Mouse (Mus musculus) lung, postnatal 10 days (tissue): ENCODE results near the gene Iqck.

Source experiments
- DNase-seq: peaks from one replicate; pipeline ENCODE4 v3.0.0; 2021

Iqck gene

DNA sequence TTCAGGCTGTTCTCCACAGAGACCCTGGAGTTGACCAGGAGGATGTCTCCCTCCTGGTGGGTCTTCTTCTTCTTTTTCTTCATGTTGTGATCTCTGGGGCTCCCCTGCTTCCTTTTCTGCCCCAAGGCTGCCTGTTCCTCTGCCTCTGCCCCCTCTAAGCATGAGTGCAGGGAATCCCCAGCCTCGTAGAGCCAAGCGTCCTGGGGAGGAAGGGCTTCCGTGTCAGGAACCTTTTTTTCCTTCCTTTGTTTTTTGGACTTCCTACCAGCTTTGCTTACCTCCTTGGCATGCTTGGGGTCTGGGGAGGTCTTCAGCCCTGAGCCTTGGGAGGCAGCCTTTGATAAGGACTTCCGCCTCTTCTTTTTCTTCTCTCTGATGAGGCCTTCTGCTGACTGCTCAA is 2.9 kb upstream of the Iqck start:
- no peak for DNase-seq

DNA sequence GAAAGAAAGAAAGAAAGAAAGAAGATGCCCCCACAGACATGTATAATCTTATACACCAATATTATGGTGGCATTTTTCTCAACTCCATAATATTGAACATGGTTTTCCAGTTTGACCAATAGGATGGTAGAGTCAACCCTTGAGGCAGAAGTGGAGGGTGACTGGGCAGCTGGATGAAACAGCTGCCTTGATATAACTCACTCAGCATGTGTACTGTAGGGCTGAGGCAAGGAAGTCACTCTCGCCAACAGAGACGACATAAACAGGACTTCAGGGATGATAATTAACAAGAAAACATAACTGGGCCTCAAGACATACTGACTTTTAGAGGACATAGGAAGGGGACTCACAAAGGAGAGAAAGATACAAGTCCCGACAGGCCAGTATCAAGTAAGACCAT is 946 bp upstream of the Iqck start:
- DNase-seq: no peak

DNA sequence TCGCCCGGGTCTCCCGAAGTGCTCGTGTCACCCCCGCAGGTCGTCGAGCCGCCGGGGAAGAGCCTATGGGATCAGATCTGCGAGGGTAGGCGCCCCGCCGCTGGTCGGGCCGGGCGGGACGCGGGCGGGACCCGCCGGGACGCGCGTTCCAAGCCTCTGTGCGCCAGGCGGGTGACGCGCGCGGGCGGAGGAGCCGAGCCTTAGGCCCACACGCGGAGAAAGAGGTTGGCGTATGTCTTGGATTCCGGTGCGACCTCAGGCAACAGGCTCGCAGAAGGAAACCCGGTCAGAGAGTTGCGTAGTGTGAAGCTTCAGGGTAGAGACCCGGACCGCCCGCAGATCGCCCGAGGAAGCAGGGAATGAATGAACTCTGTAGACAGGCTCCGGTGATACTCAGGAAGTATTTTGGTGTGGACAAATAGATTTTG is 339 bp downstream of the Iqck start, which contains the start of gene Knop1:
Knop1 (minus strand) TSS at position 378 of the 428 bp plus-strand sequence.
- DNase-seq: no peak

DNA sequence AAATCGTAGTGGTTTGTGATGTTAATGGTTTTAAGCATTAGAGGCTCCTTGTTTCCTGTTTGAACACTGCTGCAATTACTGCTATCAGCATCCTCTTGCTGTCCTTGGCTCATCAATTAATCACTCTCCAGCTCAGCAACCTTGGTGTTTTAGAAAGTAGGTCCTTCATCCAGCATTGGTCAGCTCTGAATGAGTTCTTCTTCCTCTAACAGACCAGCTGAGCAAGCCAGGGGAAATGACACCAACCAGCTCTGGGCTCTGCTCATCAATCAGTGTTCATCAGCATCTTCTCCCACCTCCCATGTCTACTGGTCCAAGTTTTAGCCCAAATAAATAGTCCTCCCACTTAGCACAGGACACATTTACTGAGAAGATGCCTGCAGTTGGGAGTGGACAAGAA is 3.1 kb downstream of the Iqck start:
- DNase-seq: no peak

DNA sequence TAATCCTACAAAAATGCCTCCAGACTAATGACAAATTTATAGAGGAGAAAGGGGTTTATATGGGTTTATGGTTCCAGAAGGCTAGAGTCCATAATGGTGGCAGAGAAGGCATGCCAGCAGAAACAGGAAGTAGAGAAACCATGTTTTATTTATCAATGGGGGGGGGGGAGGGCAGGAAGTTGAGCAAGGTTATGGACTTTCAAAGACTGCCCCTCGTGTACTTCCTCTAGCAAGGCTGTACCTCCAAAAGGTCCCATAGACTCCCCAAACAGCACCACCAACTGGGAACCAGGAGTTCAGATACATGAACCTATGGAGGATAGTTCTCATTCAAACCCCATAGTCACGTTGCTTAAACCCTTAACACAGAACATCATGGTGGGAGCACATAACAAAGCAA is 9.8 kb downstream of the Iqck start:
- DNase-seq: no peak

DNA sequence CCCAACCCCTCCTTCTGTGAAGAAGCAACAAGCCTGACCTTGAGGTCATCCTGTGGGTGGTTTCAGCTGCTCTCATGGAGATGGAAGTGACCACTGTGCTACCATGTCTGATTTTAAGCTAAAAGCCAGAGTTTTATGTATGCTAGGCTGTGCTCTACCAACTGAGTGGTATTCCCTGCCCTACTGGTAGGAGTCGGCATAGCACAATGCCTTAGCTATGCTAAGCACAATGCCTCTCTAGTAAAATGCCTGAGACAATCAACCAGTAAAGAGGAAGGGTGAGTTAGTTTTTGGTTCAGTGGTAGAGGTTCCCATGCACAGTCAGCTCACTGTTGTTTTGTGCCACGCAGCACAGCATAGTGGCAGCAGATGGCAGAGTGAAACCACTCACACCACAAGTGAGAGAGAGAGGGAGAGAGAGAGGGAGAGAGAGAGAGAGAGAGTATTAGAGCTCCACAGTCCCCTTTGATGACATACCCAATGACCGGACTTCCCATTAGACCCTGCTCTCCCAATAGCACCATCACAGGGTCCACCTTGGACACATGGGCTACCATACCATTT is 24.0 kb downstream of the Iqck start:
- DNase-seq: no peak

DNA sequence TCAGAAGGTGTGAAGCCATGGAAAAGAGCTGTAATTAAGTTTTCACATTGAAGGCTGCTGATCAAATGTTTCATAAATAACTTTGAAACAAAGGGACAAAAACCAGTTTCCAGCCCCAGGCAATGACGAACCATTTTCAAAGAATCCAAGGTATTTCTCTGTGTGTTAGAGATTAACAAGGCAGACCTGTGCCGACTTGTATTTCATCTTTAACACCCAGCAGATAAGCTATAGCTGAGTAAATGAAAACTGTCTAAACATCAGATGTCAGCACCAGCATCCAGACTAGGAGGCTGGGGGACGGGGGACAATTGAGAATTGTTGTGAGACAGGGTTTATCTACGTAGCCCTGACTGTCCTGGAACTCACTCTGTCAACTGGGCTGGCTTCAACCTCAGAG is 28.4 kb downstream of the Iqck start:
- no peak for DNase-seq

DNA sequence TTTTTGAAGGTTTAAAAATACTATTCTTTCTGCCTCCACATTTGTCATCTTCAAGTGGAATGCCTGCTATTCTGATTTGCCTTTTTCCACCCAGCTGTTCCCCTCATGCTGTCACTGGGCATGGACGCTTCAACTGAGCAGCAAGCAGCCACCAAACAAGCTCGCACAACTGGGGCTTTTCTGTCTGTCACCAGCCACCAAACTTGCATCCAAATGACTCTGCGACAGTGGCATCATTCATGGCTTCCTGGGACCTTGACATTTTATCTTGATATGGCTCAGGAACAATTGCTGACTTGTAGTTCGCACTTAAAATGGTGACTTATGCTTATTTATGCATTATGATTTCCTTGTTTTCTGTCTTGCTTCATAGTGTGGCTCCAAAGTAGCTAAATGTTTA is 29.4 kb downstream of the Iqck start:
- DNase-seq: no peak

DNA sequence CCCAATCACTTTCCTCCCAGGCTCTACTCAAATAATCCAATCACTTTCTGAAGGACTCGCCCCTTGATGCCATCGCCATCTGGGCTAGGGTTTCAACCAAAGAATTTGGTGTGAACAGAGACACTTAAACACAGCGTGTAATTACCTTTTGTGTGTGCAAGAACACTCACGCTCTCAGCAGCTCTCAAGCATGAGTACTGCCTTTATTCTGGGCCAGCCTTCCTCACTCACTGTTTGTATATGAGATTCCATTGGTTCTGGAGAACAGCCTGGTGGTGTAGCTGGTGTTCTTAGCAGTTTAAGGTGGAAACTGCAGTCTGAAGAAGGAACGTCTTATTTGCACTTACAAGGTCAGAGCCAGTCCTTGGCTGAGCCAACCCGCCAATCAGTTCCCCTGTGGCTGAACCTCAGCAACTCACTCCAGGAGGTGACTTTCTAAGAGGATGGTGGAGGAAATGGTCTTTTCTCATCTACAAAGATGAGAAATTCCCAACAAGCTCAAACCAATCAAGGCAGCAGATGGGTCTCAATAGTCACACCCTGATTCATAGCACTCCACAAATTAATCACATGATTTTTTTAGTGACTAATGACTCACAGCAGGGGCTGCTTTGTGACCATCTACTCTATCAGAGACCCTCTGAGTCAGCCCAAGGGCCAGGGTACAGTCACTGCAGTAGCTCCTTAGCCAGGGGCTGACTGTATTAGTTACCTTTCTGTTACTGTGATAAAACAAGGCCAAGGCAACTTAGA is 31.9 kb downstream of the Iqck start:
- no peak for DNase-seq

DNA sequence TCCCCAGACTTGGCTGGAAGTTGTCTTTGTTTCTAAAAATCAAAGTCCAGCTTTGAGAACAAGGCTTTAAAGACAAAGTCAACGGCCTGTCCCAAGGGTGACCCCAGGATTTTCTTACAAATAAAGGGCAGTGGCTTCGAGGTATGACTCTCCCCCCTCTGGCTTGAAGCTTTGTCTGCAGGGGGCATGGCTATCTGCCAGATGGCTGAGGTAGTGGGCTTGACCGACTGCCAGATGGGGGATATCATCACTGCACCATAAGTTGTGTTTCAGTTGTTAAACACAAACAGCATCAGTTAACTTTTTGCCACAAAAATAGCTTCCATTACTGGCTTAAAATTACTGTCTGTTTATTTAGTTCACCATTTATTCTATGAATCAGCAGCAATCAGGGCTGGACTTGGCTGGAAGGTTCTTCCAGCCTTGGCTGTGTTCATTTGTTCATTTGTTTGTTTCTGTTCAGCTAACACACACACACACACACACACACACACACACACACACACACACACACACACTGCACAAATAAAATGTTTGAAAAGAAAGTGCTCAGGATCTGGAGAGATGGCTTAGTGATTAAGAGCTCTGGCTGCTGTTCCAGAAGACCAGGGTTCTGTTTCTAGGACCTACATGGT is 33.6 kb downstream of the Iqck start:
- DNase-seq: peak; percentile 18

DNA sequence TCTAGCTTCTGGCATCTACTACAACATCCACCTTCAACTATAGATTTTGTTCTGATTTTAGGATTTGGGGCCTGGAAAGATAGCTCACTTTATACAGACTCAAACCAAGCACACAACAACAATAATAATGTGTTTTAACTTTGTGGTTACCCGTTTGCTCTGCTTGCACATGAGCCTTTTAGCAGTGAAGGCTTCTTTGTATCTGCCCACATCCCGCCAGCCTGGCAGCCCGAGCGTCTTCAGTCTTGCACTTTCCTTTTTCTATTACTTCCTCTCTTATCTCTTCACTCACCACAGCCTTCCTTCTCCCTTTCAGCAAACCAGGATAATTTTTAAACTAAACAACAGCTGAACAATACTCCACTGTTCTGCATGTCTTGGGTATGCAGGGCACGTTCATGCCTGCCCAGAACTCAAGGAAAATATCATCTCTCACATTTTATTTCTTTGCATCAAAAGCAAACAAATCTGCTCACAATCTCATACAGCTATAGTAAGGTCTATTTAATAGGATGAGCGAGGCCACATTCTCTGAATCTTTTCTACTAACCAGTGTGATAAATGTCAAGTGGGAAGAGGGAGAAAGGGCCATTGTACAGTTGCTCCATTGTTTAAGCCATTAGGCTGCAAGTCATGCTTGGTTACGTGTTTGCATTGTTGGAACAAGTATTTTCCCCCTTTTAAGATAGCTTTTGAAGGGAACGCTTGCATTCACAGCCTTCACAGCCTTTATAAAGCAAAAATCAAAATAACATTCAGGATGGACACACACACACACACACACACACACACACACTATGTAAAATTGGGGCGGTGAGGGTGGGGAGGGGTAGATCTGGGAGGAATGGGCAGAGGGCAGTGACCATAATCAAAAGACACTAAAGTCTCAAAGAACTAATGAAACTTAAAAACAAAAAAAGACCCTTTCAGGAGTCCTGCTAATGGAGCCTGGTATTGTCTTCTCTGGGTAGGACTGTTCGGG is 40.2 kb downstream of the Iqck start:
- no peak for DNase-seq

DNA sequence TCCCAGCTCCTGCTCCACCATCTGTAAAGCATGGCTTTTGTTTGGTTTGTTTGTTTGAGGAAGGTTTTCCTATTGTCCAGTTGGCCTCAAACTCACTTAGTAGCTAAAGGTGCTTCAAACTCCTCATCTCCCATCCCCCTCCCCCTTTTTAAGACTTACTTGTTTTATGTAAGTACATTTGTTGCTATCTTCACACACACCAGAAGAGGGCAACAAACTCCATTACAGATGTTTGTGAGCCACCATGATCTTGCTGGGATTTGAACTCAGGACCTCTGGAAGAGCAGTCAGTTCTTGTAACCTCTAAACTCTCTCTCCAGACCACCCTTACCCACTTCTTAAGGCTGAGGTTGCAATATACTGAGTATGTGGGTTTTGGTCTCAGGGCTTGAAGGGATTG is 42.5 kb downstream of the Iqck start:
- no peak for DNase-seq

DNA sequence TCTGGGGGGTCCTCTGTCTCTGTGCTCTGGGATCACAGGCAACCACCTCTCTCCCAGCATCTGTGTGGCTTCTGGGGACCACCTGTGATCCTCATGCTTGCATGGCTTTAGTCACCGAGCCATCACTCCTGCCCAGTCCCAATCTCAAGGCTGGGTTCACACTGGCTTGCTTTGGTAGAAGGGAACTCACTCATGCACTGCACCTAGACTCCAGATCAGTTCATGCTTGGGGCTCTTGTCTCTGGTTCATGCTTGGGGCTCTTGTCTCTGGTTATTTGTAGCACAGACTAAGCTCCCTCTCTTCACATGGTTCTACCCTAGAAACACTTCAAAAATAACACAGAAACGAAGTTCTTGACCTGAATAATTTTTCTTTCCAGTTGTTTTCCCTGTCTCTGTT is 44.5 kb downstream of the Iqck start:
- no peak for DNase-seq

DNA sequence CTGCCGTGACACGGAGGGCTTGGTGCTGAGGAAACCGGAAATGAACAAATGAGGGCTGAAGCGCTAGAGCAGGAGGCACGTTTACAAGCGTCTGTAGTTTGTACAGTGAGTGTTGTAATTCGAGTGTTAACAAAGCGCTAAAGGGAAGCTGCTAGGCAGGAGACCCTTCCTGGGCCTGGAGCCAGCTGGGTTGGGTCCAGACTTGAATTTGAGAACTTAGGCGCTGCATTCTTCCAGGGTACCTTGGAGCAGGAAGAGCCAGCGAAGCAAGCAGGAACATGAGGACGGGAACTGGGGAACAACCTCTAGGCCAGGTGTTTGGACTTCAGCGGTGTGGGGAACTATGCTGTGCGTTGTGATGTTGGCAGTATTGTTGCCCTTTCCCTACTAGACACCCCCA is 47.4 kb downstream of the Iqck start:
- DNase-seq: peak; percentile 60

DNA sequence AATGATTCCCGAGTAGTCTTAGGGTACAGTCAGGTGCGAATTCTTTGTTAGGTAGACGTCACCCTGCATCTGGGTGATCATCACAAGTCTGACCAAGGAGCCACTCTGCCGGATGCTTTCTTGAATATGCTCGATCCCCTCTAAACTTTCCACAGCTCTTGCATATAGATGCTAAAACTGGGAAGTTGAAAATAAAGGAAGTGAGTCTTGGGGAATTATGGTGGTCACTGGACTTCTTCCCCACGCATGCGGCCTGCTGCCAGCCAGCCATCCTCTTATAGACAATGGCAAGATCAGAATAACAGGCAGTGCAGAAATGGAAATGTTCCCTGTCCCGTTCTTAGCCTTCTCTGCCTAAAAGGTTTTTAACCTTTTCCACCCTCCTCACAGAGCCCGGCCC is 48.3 kb downstream of the Iqck start:
- no peak for DNase-seq

DNA sequence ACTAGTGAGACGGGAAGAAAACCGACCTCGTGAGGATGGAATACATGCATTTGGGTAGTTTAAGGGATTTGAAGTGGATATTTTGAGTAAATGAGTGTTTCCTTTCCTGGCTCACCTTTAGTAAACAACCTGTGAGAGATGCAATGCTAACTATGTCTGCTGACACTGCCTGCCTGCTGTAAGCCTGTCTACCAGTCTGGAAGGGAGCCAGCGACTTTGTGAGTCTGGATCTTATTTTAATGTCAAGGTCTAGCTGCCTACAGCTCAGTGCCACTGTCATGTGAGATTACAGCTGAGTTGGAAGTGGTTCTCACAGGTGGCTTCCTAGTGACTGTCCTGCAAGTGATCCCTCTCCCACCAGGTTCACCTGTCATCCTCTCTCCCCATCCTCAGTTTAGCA is 49.0 kb downstream of the Iqck start:
- DNase-seq: no peak

DNA sequence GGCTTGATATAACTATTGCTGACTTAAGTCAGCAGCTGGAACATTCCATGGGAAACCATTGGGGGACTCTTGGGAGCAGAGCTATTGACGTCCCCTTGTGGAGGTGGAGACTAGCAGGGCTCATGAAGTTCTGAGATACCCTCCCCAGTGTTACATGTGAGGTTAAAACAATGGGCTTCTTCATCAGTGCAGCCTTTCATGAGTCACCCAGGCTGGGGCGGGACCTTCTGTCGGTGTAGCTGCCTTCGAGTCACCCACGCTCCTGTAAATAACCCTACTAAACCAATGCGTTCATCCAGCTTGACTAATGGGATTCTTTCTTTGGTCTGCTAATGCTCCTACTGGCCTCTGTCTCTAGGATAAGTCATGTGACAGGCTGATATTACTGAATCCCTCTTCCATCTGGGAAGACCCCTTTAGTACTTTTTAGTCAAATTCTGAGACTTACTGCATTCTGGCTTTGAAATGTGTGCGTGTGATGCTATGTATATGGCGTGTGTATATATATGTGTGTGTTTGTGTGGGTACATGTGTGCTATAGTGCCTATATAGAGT is 53.5 kb downstream of the Iqck start:
- DNase-seq: no peak

DNA sequence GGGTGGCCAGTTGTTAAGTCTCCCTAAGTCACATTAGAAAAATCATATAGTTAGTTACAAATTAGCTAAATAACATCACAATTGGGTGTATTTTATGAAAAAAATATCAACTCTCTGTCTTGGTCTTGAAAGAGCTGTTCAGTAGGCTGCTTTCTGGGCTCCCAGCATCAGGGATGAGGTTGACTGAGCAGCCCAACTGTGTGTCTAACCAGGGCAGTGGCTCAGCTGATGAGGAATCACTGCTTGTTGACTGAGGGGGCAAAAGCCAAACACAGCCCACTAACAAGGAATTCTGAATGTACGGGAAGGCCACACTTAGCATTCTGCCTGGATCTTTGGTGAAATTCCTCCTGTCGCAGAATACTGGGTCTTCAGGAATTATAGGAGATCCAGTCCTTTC is 54.9 kb downstream of the Iqck start:
- DNase-seq: no peak

DNA sequence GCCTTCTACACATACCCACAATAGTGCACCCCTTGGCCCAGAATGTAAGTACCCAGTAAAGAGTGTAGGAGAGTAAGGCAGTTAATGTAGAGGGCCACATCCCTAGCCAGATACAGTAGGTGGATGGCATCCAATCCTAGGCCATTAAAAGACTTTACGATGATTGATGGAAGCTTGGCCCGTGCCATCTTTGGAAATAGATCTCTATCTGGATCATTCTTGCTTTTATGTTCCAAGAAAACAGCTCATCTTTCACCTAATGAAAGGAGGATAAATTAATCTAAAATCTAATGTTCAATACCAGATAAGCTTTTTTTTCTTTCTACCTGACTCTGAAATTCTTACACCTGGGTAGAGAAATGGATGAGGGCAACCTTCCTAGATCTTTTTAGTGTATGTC is 55.6 kb downstream of the Iqck start:
- no peak for DNase-seq

DNA sequence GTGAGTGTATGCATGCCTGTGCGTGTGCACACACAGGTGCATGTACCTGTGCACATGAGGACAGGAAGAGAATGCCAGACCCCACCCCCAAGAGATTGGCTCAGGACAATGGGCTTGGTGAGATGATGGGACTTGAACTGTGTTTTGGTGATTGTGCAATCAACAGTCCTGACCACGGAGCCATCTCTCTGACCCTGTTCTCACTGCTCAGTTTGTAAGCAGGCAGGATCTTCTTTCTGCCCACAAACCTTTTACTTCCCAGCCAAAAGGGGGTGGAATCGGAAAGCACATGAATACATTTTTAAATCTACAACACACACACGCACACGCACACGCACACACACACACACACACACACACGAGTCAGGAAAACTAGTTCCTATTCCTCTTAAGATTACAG is 56.0 kb downstream of the Iqck start:
- no peak for DNase-seq

DNA sequence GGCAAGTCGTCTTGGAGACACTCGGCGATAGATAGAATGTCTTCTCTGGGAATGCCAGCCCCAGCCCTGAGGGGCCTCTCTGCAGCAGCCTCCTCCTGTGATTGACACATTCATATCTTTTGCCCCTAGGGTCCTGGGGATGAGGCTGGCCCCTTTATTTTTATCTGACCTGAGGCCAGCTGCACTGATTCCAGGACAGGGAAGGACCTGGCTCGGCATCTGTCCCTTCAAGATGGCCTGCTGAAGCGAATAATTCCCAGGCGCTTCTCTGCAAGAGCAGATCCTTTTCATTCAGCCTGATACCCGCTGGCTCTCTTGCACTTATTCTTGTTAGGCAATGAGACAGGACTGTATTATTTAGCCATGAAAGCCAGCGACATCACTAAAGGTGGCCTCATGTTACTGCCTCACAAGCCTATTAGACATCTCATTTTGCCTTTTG is 56.5 kb downstream of the Iqck start:
- DNase-seq: no peak

DNA sequence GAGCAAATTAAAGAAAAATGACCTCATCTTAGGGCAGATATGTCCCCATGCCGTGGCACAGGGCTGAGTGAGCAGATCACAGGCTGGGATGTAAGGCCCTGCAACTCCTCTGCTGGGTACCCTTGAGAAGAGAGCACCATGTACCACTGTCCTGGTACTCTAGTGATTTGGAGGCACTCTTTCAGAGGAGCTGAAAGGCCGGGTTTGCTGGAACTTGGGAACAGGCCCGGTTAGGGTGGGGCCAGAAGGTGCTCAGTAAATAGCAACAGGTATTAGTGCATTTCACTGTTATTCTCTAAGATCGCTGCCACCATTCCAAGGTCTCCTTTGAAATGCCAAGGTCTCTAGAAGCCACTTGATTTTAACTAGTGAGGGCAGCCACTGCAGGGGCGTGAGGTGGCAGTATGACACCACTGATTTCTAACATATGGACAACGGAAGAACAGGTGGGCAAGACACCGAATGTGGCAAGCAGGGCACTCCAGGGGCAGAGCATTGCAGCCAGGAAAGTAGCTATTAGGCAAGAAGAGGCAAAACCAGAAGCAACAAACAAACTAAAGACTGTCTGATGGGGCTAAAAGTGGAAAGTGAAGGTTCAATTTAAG is 59.1 kb downstream of the Iqck start:
- no peak for DNase-seq
